ENCODE assay signal across 11 mouse cellular contexts in genomic region chr15:31634582-31634981, GRCm38 (mm10). TPM values are rescaled to one million over a fixed set of nuclear protein-coding genes. Genes with fewer than 3 reads are reported as not detected.
A peak's percentile ranks its signal among the peaks of the same experiment; 100 is the strongest.
DNase-seq lines count a peak whose midpoint lies in the region; ATAC-seq and TF ChIP-seq lines count a peak whose summit lies in the region.
"Had no signal": no experiment of that assay in that cellular context is flagged by ENCODE, and none has a peak within 500 bp of the region (broad histone marks: within the 10 kb centered on the region; RNA-seq: fewer than 3 reads in every experiment).

No protein-coding gene starts in this region.

- H3K9me3 ChIP-seq in forebrain, postnatal 0 days (ENCODE audit: low read length), result no peaks in the 10 kb centered on the region
- no peaks in the 10 kb centered on the region for H3K9me3 ChIP-seq in hindbrain, embryonic 11.5 days (ENCODE audit: control insufficient read depth, low read length)
- H3K9me3 ChIP-seq in liver, embryonic 11.5 days (ENCODE audit: control insufficient read depth, low read length), result no peaks in the 10 kb centered on the region

- H3K9ac ChIP-seq in forebrain, postnatal 0 days, result no peak overlapping the region
- no peak overlapping the region for H3K9ac ChIP-seq in hindbrain, embryonic 11.5 days (ENCODE audit: low read depth, low read length)
- no peak overlapping the region for H3K9ac ChIP-seq in liver, embryonic 11.5 days (ENCODE audit: low read depth, low read length)
- H3K9ac ChIP-seq: midbrain, embryonic 13.5 days had no signal

- DNase-seq in brain, embryonic 14.5 days (ENCODE audit: low read depth), result peak; percentile 74
- DNase-seq in forebrain, postnatal 0 days, result peak; percentile 90
- DNase-seq in layer of hippocampus, postnatal 10 days (ENCODE audit: low spot score in 2 of 2), result peak; percentile 60 to 68
- peak; percentile 60 for DNase-seq in right cerebral cortex, adult 18-20 months
- no peak for DNase-seq in lung, adult 2 months
- no peak for DNase-seq in hindbrain, embryonic 11.5 days (ENCODE audit: low spot score)
- no peak for DNase-seq in liver, embryonic 11.5 days (ENCODE audit: low spot score)
- DNase-seq: gastrocnemius, postnatal 25 days; kidney, postnatal 14 days; lung, postnatal 14 days had no signal

- H3K27ac ChIP-seq in forebrain, postnatal 0 days (ENCODE audit: low read depth, low read length), result no peak overlapping the region
- no peak overlapping the region for H3K27ac ChIP-seq in hindbrain, embryonic 11.5 days (ENCODE audit: low read depth, low read length)
- H3K27ac ChIP-seq in liver, embryonic 11.5 days (ENCODE audit: low read depth, low read length), result no peak overlapping the region
- H3K27ac ChIP-seq: midbrain, embryonic 13.5 days had no signal

- 58% methylated on average over 6 of the region's 6 CpGs for WGBS in forebrain, postnatal 0 days
- WGBS in lung, adult 2 months, result 77% methylated on average over 6 of the region's 6 CpGs
- 87% methylated on average over 6 of the region's 6 CpGs for WGBS in hindbrain, embryonic 11.5 days
- 80% methylated on average over 6 of the region's 6 CpGs for WGBS in liver, embryonic 11.5 days

- H3K4me1 ChIP-seq in forebrain, postnatal 0 days (ENCODE audit: insufficient read depth), result no peaks in the 10 kb centered on the region
- H3K4me1 ChIP-seq in lung, adult 2 months (ENCODE audit: control insufficient read depth, insufficient read depth, low read length), result no peaks in the 10 kb centered on the region
- no peaks in the 10 kb centered on the region for H3K4me1 ChIP-seq in hindbrain, embryonic 11.5 days (replicated peaks; ENCODE audit: control insufficient read depth, insufficient read depth, low read length)
- H3K4me1 ChIP-seq in liver, embryonic 11.5 days (replicated peaks; ENCODE audit: control insufficient read depth, insufficient read depth, low read length), result no peaks in the 10 kb centered on the region
- H3K4me1 ChIP-seq: midbrain, embryonic 13.5 days had no signal

- H3K36me3 ChIP-seq in forebrain, postnatal 0 days (ENCODE audit: insufficient read depth), result no peaks in the 10 kb centered on the region
- H3K36me3 ChIP-seq in hindbrain, embryonic 11.5 days (ENCODE audit: control insufficient read depth, insufficient read depth, low read length), result no peaks in the 10 kb centered on the region
- no peaks in the 10 kb centered on the region for H3K36me3 ChIP-seq in liver, embryonic 11.5 days (ENCODE audit: control insufficient read depth, insufficient read depth, low read length)
- H3K36me3 ChIP-seq: midbrain, embryonic 13.5 days had no signal

- ATAC-seq in forebrain, postnatal 0 days, result peak; percentile 94
- no peak for ATAC-seq in hindbrain, embryonic 11.5 days (ENCODE audit: low FRiP score)
- ATAC-seq in liver, embryonic 11.5 days (replicated peaks; ENCODE audit: low FRiP score), result no peak
- ATAC-seq: midbrain, embryonic 13.5 days had no signal

- no peak overlapping the region for H3K4me3 ChIP-seq in forebrain, postnatal 0 days (ENCODE audit: low read depth, low read length)
- no peak overlapping the region for H3K4me3 ChIP-seq in lung, adult 2 months (replicated peaks; ENCODE audit: extremely low read depth, low read depth, low read length)
- H3K4me3 ChIP-seq in hindbrain, embryonic 11.5 days (ENCODE audit: low read depth, low read length), result no peak overlapping the region
- no peak overlapping the region for H3K4me3 ChIP-seq in liver, embryonic 11.5 days (ENCODE audit: low read depth, low read length)
- H3K4me3 ChIP-seq: midbrain, embryonic 13.5 days had no signal

- TF ChIP-seq POLR2A in brain, embryonic 14.5 days (IDR thresholded peaks at IDR 0.05; ENCODE audit: borderline replicate concordance, extremely low read depth, insufficient read depth, insufficient read length, poor library complexity, severe bottlenecking), result no peak
- TF ChIP-seq POLR2A in lung, adult 2 months (IDR thresholded peaks at IDR 0.05; ENCODE audit: borderline replicate concordance, extremely low read depth, low read depth, low read length), result no peak

- no peak overlapping the region for H3K4me2 ChIP-seq in forebrain, postnatal 0 days (ENCODE audit: low read depth)
- no peak overlapping the region for H3K4me2 ChIP-seq in hindbrain, embryonic 11.5 days (replicated peaks; ENCODE audit: low read depth, low read length)
- H3K4me2 ChIP-seq in liver, embryonic 11.5 days, result no peak overlapping the region
- H3K4me2 ChIP-seq: midbrain, embryonic 13.5 days had no signal

- TF ChIP-seq CTCF in brain, embryonic 14.5 days (IDR thresholded peaks at IDR 0.05; ENCODE audit: borderline replicate concordance, extremely low read depth, insufficient read depth, insufficient read length), result no peak
- TF ChIP-seq CTCF in forebrain, postnatal 0 days (IDR thresholded peaks at IDR 0.05; ENCODE audit: low read depth), result 0 out of 2 replicates have a peak, but pooled peaks have one; percentile 6
- no peak for TF ChIP-seq CTCF in lung, adult 2 months (IDR thresholded peaks at IDR 0.05; ENCODE audit: insufficient read depth, low read length)

- H3K27me3 ChIP-seq in forebrain, postnatal 0 days (ENCODE audit: insufficient read depth, low read length), result no peaks in the 10 kb centered on the region
- H3K27me3 ChIP-seq in hindbrain, embryonic 11.5 days (ENCODE audit: control insufficient read depth, insufficient read depth, low read length), result no peaks in the 10 kb centered on the region
- no peaks in the 10 kb centered on the region for H3K27me3 ChIP-seq in liver, embryonic 11.5 days (replicated peaks; ENCODE audit: control insufficient read depth, insufficient read depth, low read length)
- H3K27me3 ChIP-seq: midbrain, embryonic 13.5 days had no signal

RNA-seq across cellular contexts. Expression of gene Fam173b, which starts 32.9 kb away (rescaled TPM):
- 13.4 and 14.9 TPM in 2 replicates for polyA plus RNA-seq in brain, embryonic 14.5 days (2012; rRNA removed)
- 10.7 and 16.5 TPM in 2 replicates for total RNA-seq in forebrain, postnatal 0 days (2014; rRNA removed)
- polyA plus RNA-seq in forebrain, postnatal 0 days (2015; fragmentation: Nextera tagmentation; extraction: Ambion mirVana), result 6.6 and 7.0 TPM in 2 replicates
- total RNA-seq in layer of hippocampus, postnatal 10 days (2021), result 10 to 100 TPM; 10.0 to 11.9 TPM
- polyA plus RNA-seq in lung, adult 2 months (2012; rRNA removed), result 5.5 and 9.3 TPM in 2 replicates
- polyA plus RNA-seq in hindbrain, embryonic 11.5 days (2014; fragmentation: Nextera tagmentation; extraction: Ambion mirVana), result 14.7 and 15.6 TPM in 2 replicates
- 13.8 and 14.3 TPM in 2 replicates for polyA plus RNA-seq in liver, embryonic 11.5 days (2014; fragmentation: Nextera tagmentation; extraction: Ambion mirVana)

RNA-seq across cellular contexts. Expression of gene Cct5, which starts 33.0 kb away (rescaled TPM):
- 354 and 372 TPM in 2 replicates for polyA plus RNA-seq in brain, embryonic 14.5 days (2012; rRNA removed)
- 409 and 464 TPM in 2 replicates for total RNA-seq in forebrain, postnatal 0 days (2014; rRNA removed)
- 473 and 554 TPM in 2 replicates for polyA plus RNA-seq in forebrain, postnatal 0 days (2015; fragmentation: Nextera tagmentation; extraction: Ambion mirVana)
- 100 to 1,000 TPM; 250 to 267 TPM for total RNA-seq in layer of hippocampus, postnatal 10 days (2021)
- 50.0 and 75.7 TPM in 2 replicates for polyA plus RNA-seq in lung, adult 2 months (2012; rRNA removed)
- polyA plus RNA-seq in hindbrain, embryonic 11.5 days (2014; fragmentation: Nextera tagmentation; extraction: Ambion mirVana), result 721 and 746 TPM in 2 replicates
- 683 and 762 TPM in 2 replicates for polyA plus RNA-seq in liver, embryonic 11.5 days (2014; fragmentation: Nextera tagmentation; extraction: Ambion mirVana)

Comparison
In these comparisons a context has a peak if more than half of its experiments do, and no peak if none do; other contexts are left out.
1. DNase-seq: peak in brain, embryonic 14.5 days (single experiment), forebrain, postnatal 0 days (single experiment), layer of hippocampus, postnatal 10 days (2 of 2) and right cerebral cortex, adult 18-20 months (single experiment); none in lung, adult 2 months (single experiment), hindbrain, embryonic 11.5 days (single experiment) and liver, embryonic 11.5 days (single experiment).